12 mouse cellular contexts compared by ENCODE assay signal in genomic region chr5:136935905-136936695, GRCm38 (mm10). TPM values are rescaled to one million over a fixed set of nuclear protein-coding genes. Genes with fewer than 3 reads are reported as not detected.
DNase-seq lines count a peak whose midpoint lies in the region; ATAC-seq and TF ChIP-seq lines count a peak whose summit lies in the region.
"Had no signal": no experiment of that assay in that cellular context is flagged by ENCODE, and none has a peak within 500 bp of the region (broad histone marks: within the 10 kb centered on the region; RNA-seq: fewer than 3 reads in every experiment).

No protein-coding gene starts in this region.

- intact Hi-C loops in heart, adult 2 months (cut with DNase I) = no loop called here
- intact Hi-C loops in left cerebral cortex, postnatal 4 days (cut with DNase I) = no loop called here

- no peak for DNase-seq in heart, adult 2 months
- no peak for DNase-seq in heart, adult 11 months
- no peak for DNase-seq in testis, postnatal 14 days (ENCODE audit: low spot score)
- DNase-seq in retina, postnatal 1 day = peak; percentile 6
- no peak for DNase-seq in left cerebral cortex, postnatal 4 days
- DNase-seq: gastrocnemius, postnatal 25 days had no signal

- H3K27ac ChIP-seq in heart, adult 2 months = no peak overlapping the region
- no peak overlapping the region for H3K27ac ChIP-seq in testis, adult 2 months (ENCODE audit: control insufficient read depth, insufficient read depth, low read depth, low read length)
- no peak overlapping the region for H3K27ac ChIP-seq in heart, embryonic 12.5 days (ENCODE audit: poor library complexity, severe bottlenecking)
- H3K27ac ChIP-seq: embryonic facial prominence, embryonic 15.5 days; limb, embryonic 12.5 days had no signal

- no peaks in the 10 kb centered on the region for H3K27me3 ChIP-seq in heart, adult 2 months (ENCODE audit: control insufficient read depth, insufficient read depth, low read length)
- H3K27me3 ChIP-seq in testis, adult 2 months (ENCODE audit: control insufficient read depth, insufficient read depth, low read length) = no peaks in the 10 kb centered on the region
- no peaks in the 10 kb centered on the region for H3K27me3 ChIP-seq in heart, embryonic 12.5 days (replicated peaks)
- H3K27me3 ChIP-seq: embryonic facial prominence, embryonic 15.5 days; limb, embryonic 12.5 days had no signal

- H3K4me1 ChIP-seq in heart, adult 2 months (ENCODE audit: control insufficient read depth, insufficient read depth, low read length) = no peaks in the 10 kb centered on the region
- H3K4me1 ChIP-seq in testis, adult 2 months (ENCODE audit: control insufficient read depth, insufficient read depth, low read length) = peaks cover 13% of the 10 kb centered on the region
- no peaks in the 10 kb centered on the region for H3K4me1 ChIP-seq in heart, embryonic 12.5 days (replicated peaks)
- H3K4me1 ChIP-seq: embryonic facial prominence, embryonic 15.5 days; limb, embryonic 12.5 days had no signal

- peak; percentile 46; the same call in 1 of the 2 replicates for ATAC-seq in granulocyte monocyte progenitor cell, adult 5-6 weeks (replicated peaks; ENCODE audit: poor library complexity, severe bottlenecking)
- ATAC-seq in heart, embryonic 12.5 days (ENCODE audit: insufficient number of reproducible peaks, low FRiP score) = no peak
- ATAC-seq: inflammation-experienced regulatory T-cells, adult 6 months had no signal

- WGBS in heart, adult 2 months = 67% methylated on average over 7 of the region's 7 CpGs
- 54% methylated on average over 7 of the region's 7 CpGs for WGBS in heart, embryonic 12.5 days

- no peaks in the 10 kb centered on the region for H3K79me2 ChIP-seq in heart, adult 2 months (replicated peaks; ENCODE audit: control insufficient read depth, insufficient read depth, low read length)

- H3K4me2 ChIP-seq in heart, embryonic 12.5 days = no peak overlapping the region
- H3K4me2 ChIP-seq: embryonic facial prominence, embryonic 15.5 days; limb, embryonic 12.5 days had no signal

- no peak overlapping the region for H3K9ac ChIP-seq in heart, adult 2 months (ENCODE audit: low read depth, low read length)
- H3K9ac ChIP-seq in heart, embryonic 12.5 days = no peak overlapping the region
- H3K9ac ChIP-seq: embryonic facial prominence, embryonic 15.5 days; limb, embryonic 12.5 days had no signal

- H3K9me3 ChIP-seq in heart, embryonic 12.5 days (replicated peaks) = no peaks in the 10 kb centered on the region
- H3K9me3 ChIP-seq: embryonic facial prominence, embryonic 15.5 days; limb, embryonic 12.5 days had no signal

- no peak overlapping the region for H3K4me3 ChIP-seq in heart, adult 2 months
- H3K4me3 ChIP-seq in testis, adult 2 months (ENCODE audit: control insufficient read depth, low read depth, low read length) = no peak overlapping the region
- no peak overlapping the region for H3K4me3 ChIP-seq in heart, embryonic 12.5 days
- H3K4me3 ChIP-seq: embryonic facial prominence, embryonic 15.5 days; limb, embryonic 12.5 days had no signal

- TF ChIP-seq EP300 in heart, adult 2 months (IDR thresholded peaks at IDR 0.05; ENCODE audit: insufficient read depth, low read depth, low read length) = no peak

- no peak for TF ChIP-seq POLR2A in heart, adult 2 months (IDR thresholded peaks at IDR 0.05; ENCODE audit: insufficient read depth, low read depth, low read length)
- TF ChIP-seq POLR2A in testis, adult 2 months (IDR thresholded peaks at IDR 0.05; ENCODE audit: control insufficient read depth, low read depth, low read length) = no peak

- H3K36me3 ChIP-seq in heart, adult 2 months (ENCODE audit: control insufficient read depth, insufficient read depth, low read length) = no peaks in the 10 kb centered on the region
- H3K36me3 ChIP-seq in testis, adult 2 months (ENCODE audit: control insufficient read depth, insufficient read depth, low read length) = no peaks in the 10 kb centered on the region
- no peaks in the 10 kb centered on the region for H3K36me3 ChIP-seq in heart, embryonic 12.5 days
- H3K36me3 ChIP-seq: embryonic facial prominence, embryonic 15.5 days had no signal

- peak; percentile 58 for TF ChIP-seq CTCF in heart, adult 2 months (IDR thresholded peaks at IDR 0.05)
- peak; percentile 30; the same call in 1 of the 2 replicates for TF ChIP-seq CTCF in testis, adult 2 months (IDR thresholded peaks at IDR 0.05; ENCODE audit: control insufficient read depth, insufficient read depth, insufficient replicate concordance, low read depth, low read length)

RNA-seq across cellular contexts. Expression of gene Fis1, which starts 17.0 kb away (rescaled TPM):
- 100 to 1,000 TPM; 176 to 197 TPM for total RNA-seq in heart, adult 2 months (2021)
- 150 and 152 TPM in 2 replicates for polyA plus RNA-seq in heart, adult 2 months (2012; rRNA removed)
- 71.3 and 76.5 TPM in 2 replicates for polyA plus RNA-seq in testis, adult 2 months (2012; rRNA removed)
- total RNA-seq in granulocyte monocyte progenitor cell, adult 5-6 weeks (2014; fragmentation: Nextera tagmentation) = 201 and 270 TPM in 2 replicates
- 106 and 127 TPM in 2 replicates for total RNA-seq in granulocyte monocyte progenitor cell, adult 5-6 weeks (2017)
- total RNA-seq in left cerebral cortex, postnatal 4 days (2021) = 100 to 1,000 TPM; 193 to 195 TPM
- 245 and 251 TPM in 2 replicates for polyA plus RNA-seq in heart, embryonic 12.5 days (2016; fragmentation: Nextera tagmentation; extraction: Ambion mirVana)

RNA-seq across cellular contexts. Expression of gene Ift22, which starts 28.1 kb away (rescaled TPM):
- 10 to 100 TPM in 1 of 2 experiments, 1 to 10 TPM in 1; 8.7 to 10.9 TPM for total RNA-seq in heart, adult 2 months (2021)
- 7.2 and 7.8 TPM in 2 replicates for polyA plus RNA-seq in heart, adult 2 months (2012; rRNA removed)
- polyA plus RNA-seq in testis, adult 2 months (2012; rRNA removed) = 133 TPM in 2 replicates
- 35.5 and 47.4 TPM in 2 replicates for total RNA-seq in granulocyte monocyte progenitor cell, adult 5-6 weeks (2014; fragmentation: Nextera tagmentation)
- 17.5 and 19.4 TPM in 2 replicates for total RNA-seq in granulocyte monocyte progenitor cell, adult 5-6 weeks (2017)
- total RNA-seq in left cerebral cortex, postnatal 4 days (2021) = 10 to 100 TPM; 51.2 to 56.2 TPM
- 36.9 and 40.9 TPM in 2 replicates for polyA plus RNA-seq in heart, embryonic 12.5 days (2016; fragmentation: Nextera tagmentation; extraction: Ambion mirVana)

RNA-seq across cellular contexts. Expression of gene Cldn15, which starts 30.3 kb away (rescaled TPM):
- 1 to 10 TPM; 7.3 to 8.7 TPM for total RNA-seq in heart, adult 2 months (2021)
- polyA plus RNA-seq in heart, adult 2 months (2012; rRNA removed) = 13.3 and 15.1 TPM in 2 replicates
- 0.25 and 0.58 TPM in 2 replicates for polyA plus RNA-seq in testis, adult 2 months (2012; rRNA removed)
- 63.2 and 84.0 TPM in 2 replicates for total RNA-seq in granulocyte monocyte progenitor cell, adult 5-6 weeks (2014; fragmentation: Nextera tagmentation)
- total RNA-seq in granulocyte monocyte progenitor cell, adult 5-6 weeks (2017) = 57.8 and 64.5 TPM in 2 replicates
- under 1 TPM; 0.46 to 0.54 TPM for total RNA-seq in left cerebral cortex, postnatal 4 days (2021)
- 1.9 and 2.1 TPM in 2 replicates for polyA plus RNA-seq in heart, embryonic 12.5 days (2016; fragmentation: Nextera tagmentation; extraction: Ambion mirVana)
- polyA plus RNA-seq: inflammation-experienced regulatory T-cells, adult 6 months had no signal

RNA-seq across cellular contexts. Expression of gene Plod3, which starts 50.7 kb away (rescaled TPM):
- 10 to 100 TPM; 32.0 to 37.1 TPM for total RNA-seq in heart, adult 2 months (2021)
- polyA plus RNA-seq in heart, adult 2 months (2012; rRNA removed) = 30.3 and 30.8 TPM in 2 replicates
- polyA plus RNA-seq in testis, adult 2 months (2012; rRNA removed) = 15.3 and 16.3 TPM in 2 replicates
- total RNA-seq in granulocyte monocyte progenitor cell, adult 5-6 weeks (2014; fragmentation: Nextera tagmentation) = 122 and 139 TPM in 2 replicates
- 158 and 177 TPM in 2 replicates for total RNA-seq in granulocyte monocyte progenitor cell, adult 5-6 weeks (2017)
- total RNA-seq in left cerebral cortex, postnatal 4 days (2021) = 10 to 100 TPM; 46.7 to 52.1 TPM
- polyA plus RNA-seq in heart, embryonic 12.5 days (2016; fragmentation: Nextera tagmentation; extraction: Ambion mirVana) = 42.7 and 48.6 TPM in 2 replicates

RNA-seq across cellular contexts. Expression of gene Znhit1, which starts 51.7 kb away (rescaled TPM):
- 10 to 100 TPM; 65.5 to 70.1 TPM for total RNA-seq in heart, adult 2 months (2021)
- polyA plus RNA-seq in heart, adult 2 months (2012; rRNA removed) = 53.6 and 58.4 TPM in 2 replicates
- polyA plus RNA-seq in testis, adult 2 months (2012; rRNA removed) = 308 and 386 TPM in 2 replicates
- 99.5 and 121 TPM in 2 replicates for total RNA-seq in granulocyte monocyte progenitor cell, adult 5-6 weeks (2014; fragmentation: Nextera tagmentation)
- 49.7 and 80.0 TPM in 2 replicates for total RNA-seq in granulocyte monocyte progenitor cell, adult 5-6 weeks (2017)
- 10 to 100 TPM; 90.8 to 93.9 TPM for total RNA-seq in left cerebral cortex, postnatal 4 days (2021)
- polyA plus RNA-seq in heart, embryonic 12.5 days (2016; fragmentation: Nextera tagmentation; extraction: Ambion mirVana) = 74.4 and 78.1 TPM in 2 replicates

Comparison
In these comparisons a context has a peak if more than half of its experiments do, and no peak if none do; other contexts are left out.
1. RNA of gene Cldn15, which starts 30.3 kb away (total RNA-seq): 57.8 to 84.0 TPM in granulocyte monocyte progenitor cell, adult 5-6 weeks; 7.3 to 8.7 TPM in heart, adult 2 months and 0.46 to 0.54 TPM in left cerebral cortex, postnatal 4 days; every median in the first group is over 4 times any median in the second.